Mouse (Mus musculus): Measurements from ENCODE around the gene Tifa. TPM values are rescaled to one million over a fixed set of nuclear protein-coding genes. Genes with fewer than 3 reads are reported as not detected.

Gene Tifa
- polyA plus RNA-seq, 1 experiment from 2014 or later = 7.7 TPM

GRCm38 (mm10) chr3:127788919-127789318 lies 686 bp upstream of the Tifa start:
- TF ChIP-seq EP300 (optimal IDR thresholded peaks at IDR 0.05) = no peak
- no peak for TF ChIP-seq CTCF (IDR thresholded peaks at IDR 0.05; ENCODE audit: low read depth)
- DNase-seq (ENCODE audit: low spot score) (no peak), ATAC-seq (ENCODE audit: low FRiP score, low TSS enrichment) (no peak)
- peaks cover 3% of the 10 kb centered on the region for H3K4me1 ChIP-seq (replicated peaks; ENCODE audit: control insufficient read depth, insufficient read depth)
- H3K9me3 ChIP-seq (ENCODE audit: control insufficient read depth, low read length) = no peaks in the 10 kb centered on the region
- H3K36me3 ChIP-seq (ENCODE audit: control insufficient read depth, insufficient read depth, low read length) = no peaks in the 10 kb centered on the region
- H3K9ac ChIP-seq (ENCODE audit: low read length) = no peak overlapping the region
- H3K4me3 ChIP-seq (ENCODE audit: low read depth, low read length) = no peak overlapping the region
- H3K27ac ChIP-seq (replicated peaks) = no peak overlapping the region
- peak overlapping the region; percentile 97 for H3K4me2 ChIP-seq (replicated peaks; ENCODE audit: low read depth)
- H3K27me3 ChIP-seq (ENCODE audit: control insufficient read depth, insufficient read depth, low read length) = no peaks in the 10 kb centered on the region
- 40% methylated on average over 8 of the region's 8 CpGs for WGBS

- no peaks in the 10 kb centered on the region for H3K27me3 ChIP-seq (ENCODE audit: control insufficient read depth, insufficient read depth, low read length)
- WGBS = under 1% methylated on average over 34 of the region's 36 CpGs
- H3K4me2 ChIP-seq (replicated peaks; ENCODE audit: low read depth) = peak overlapping the region; percentile 97
- peak overlapping the region; percentile 70 for H3K9ac ChIP-seq (ENCODE audit: low read length)
- peaks cover 3% of the 10 kb centered on the region for H3K4me1 ChIP-seq (replicated peaks; ENCODE audit: control insufficient read depth, insufficient read depth)
- DNase-seq (ENCODE audit: low spot score) = peak; percentile 47
- no peaks in the 10 kb centered on the region for H3K36me3 ChIP-seq (ENCODE audit: control insufficient read depth, insufficient read depth, low read length)
- peak; percentile 61 for ATAC-seq (ENCODE audit: low FRiP score, low TSS enrichment)
- peak overlapping the region; percentile 75 for H3K27ac ChIP-seq (replicated peaks)
- peak overlapping the region; percentile 62 for H3K4me3 ChIP-seq (ENCODE audit: low read depth, low read length)
- no peak for TF ChIP-seq EP300 (optimal IDR thresholded peaks at IDR 0.05)
- TF ChIP-seq CTCF (IDR thresholded peaks at IDR 0.05; ENCODE audit: low read depth) = no peak
- H3K9me3 ChIP-seq (ENCODE audit: control insufficient read depth, low read length) = no peaks in the 10 kb centered on the region
These were observed 840 bp downstream of the Tifa start for GRCm38 (mm10) chr3:127790234-127791055.

GRCm38 (mm10) chr3:127791056-127791483 lies 1.5 kb downstream of the Tifa start:
- Histone ChIP-seq H3K27ac (replicated peaks) (no peak overlapping the region), H3K4me1 (replicated peaks; ENCODE audit: control insufficient read depth, insufficient read depth) (peaks cover 3% of the 10 kb centered on the region), H3K4me3 (ENCODE audit: low read depth, low read length) (peak overlapping the region; percentile 62), H3K4me2 (replicated peaks; ENCODE audit: low read depth) (peak overlapping the region; percentile 97), H3K9me3 (ENCODE audit: control insufficient read depth, low read length) (no peaks in the 10 kb centered on the region), H3K36me3 (ENCODE audit: control insufficient read depth, insufficient read depth, low read length) (no peaks in the 10 kb centered on the region), H3K9ac (ENCODE audit: low read length) (peak overlapping the region; percentile 70), H3K27me3 (ENCODE audit: control insufficient read depth, insufficient read depth, low read length) (no peaks in the 10 kb centered on the region)
- whole genome bisulfite sequencing = 5% methylated on average over 15 of the region's 15 CpGs
- ATAC-seq (ENCODE audit: low FRiP score, low TSS enrichment) (no peak), DNase-seq (ENCODE audit: low spot score) (no peak)
- no peak for TF ChIP-seq CTCF (IDR thresholded peaks at IDR 0.05; ENCODE audit: low read depth)
- TF ChIP-seq EP300 (optimal IDR thresholded peaks at IDR 0.05) = no peak

GRCm38 (mm10) chr3:127791595-127792561 lies 2.3 kb downstream of the Tifa start:
- TF ChIP-seq EP300 (optimal IDR thresholded peaks at IDR 0.05) (no peak), CTCF (IDR thresholded peaks at IDR 0.05; ENCODE audit: low read depth) (no peak)
- WGBS = 58% methylated on average over 4 of the region's 4 CpGs
- 0 out of 2 replicates have a peak overlapping the region, but pooled peaks have one; percentile 62 for H3K4me3 ChIP-seq (ENCODE audit: low read depth, low read length)
- H3K36me3 ChIP-seq (ENCODE audit: control insufficient read depth, insufficient read depth, low read length) = no peaks in the 10 kb centered on the region
- H3K9me3 ChIP-seq (ENCODE audit: control insufficient read depth, low read length) = no peaks in the 10 kb centered on the region
- DNase-seq (ENCODE audit: low spot score) (no peak), ATAC-seq (ENCODE audit: low FRiP score, low TSS enrichment) (no peak)
- peaks cover 3% of the 10 kb centered on the region for H3K4me1 ChIP-seq (replicated peaks; ENCODE audit: control insufficient read depth, insufficient read depth)
- H3K4me2 ChIP-seq (replicated peaks; ENCODE audit: low read depth) = peak overlapping the region; percentile 97
- no peak overlapping the region for H3K27ac ChIP-seq (replicated peaks)
- H3K27me3 ChIP-seq (ENCODE audit: control insufficient read depth, insufficient read depth, low read length) = no peaks in the 10 kb centered on the region
- H3K9ac ChIP-seq (ENCODE audit: low read length) = no peak overlapping the region

GRCm38 (mm10) chr3:127793022-127793421 lies 3.4 kb downstream of the Tifa start:
- Histone ChIP-seq H3K9ac (ENCODE audit: low read length) (no peak overlapping the region), H3K9me3 (ENCODE audit: control insufficient read depth, low read length) (no peaks in the 10 kb centered on the region), H3K36me3 (ENCODE audit: control insufficient read depth, insufficient read depth, low read length) (no peaks in the 10 kb centered on the region), H3K27ac (replicated peaks) (no peak overlapping the region), H3K4me1 (replicated peaks; ENCODE audit: control insufficient read depth, insufficient read depth) (peaks cover 3% of the 10 kb centered on the region), H3K27me3 (ENCODE audit: control insufficient read depth, insufficient read depth, low read length) (no peaks in the 10 kb centered on the region), H3K4me2 (replicated peaks; ENCODE audit: low read depth) (no peak overlapping the region), H3K4me3 (ENCODE audit: low read depth, low read length) (no peak overlapping the region)
- WGBS = 91% methylated on average over 7 of the region's 7 CpGs
- no peak for TF ChIP-seq EP300 (optimal IDR thresholded peaks at IDR 0.05)
- no peak for TF ChIP-seq CTCF (IDR thresholded peaks at IDR 0.05; ENCODE audit: low read depth)
- ATAC-seq (ENCODE audit: low FRiP score, low TSS enrichment) (no peak), DNase-seq (ENCODE audit: low spot score) (no peak)

Data from stomach, postnatal 0 days (tissue).